Mouse (Mus musculus) right cerebral cortex, postnatal 25 days (tissue): ENCODE data around the gene 1700012B07Rik.

ENCODE experiments used
- DNase-seq: peaks from one replicate; pipeline ENCODE4 v3.0.0; 2022

Gene 1700012B07Rik

DNA sequence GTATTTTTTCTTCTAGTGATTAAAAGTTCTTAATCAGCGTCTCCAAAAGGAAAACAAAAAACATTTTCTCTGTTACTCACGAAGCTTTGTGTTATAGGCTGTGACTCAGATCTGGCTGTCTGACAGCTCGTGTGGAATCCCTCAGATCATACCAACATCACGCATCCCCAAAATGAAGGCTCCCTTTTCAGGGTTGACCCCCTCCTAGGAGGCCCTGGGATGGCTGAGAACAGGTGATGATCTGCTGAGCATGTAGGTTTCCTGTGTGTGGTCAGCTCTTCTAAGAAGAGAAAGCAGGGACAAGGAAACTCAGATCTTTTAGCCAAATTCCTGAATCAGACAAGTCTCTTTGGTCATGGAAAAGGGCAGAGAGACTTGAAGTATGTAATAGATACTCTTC, 82.6 kb downstream of the 1700012B07Rik start:
- no peak for DNase-seq

DNA sequence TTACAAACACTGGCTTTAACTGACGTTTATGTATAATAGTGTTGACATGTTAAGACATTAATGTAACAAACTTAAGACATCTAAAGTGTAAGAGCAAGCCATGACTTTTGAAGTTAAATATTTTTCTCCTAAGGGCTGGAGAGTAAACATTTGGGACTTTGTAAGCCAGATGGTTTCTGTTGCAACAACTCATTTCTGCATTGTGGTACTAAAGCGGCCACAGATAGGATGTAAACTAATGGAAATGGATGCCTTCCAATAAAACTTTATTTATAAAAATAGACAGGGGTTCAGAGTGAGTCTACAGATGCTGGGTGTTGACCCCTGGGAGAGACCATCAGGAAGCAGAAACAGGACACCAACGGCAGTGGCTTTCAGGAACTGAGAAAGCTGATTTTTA, 89.9 kb downstream of the 1700012B07Rik start:
- DNase-seq, result no peak
